Mouse (Mus musculus): Measurements from ENCODE around the gene Tlcd2.

- TF ChIP-seq CTCF (IDR thresholded peaks at IDR 0.05; ENCODE audit: borderline replicate concordance, control insufficient read depth, extremely low read depth, insufficient read depth, low read length, poor library complexity) (no peak), POLR2A (IDR thresholded peaks at IDR 0.05; ENCODE audit: control insufficient read depth, extremely low read depth, insufficient read depth, low read length, poor library complexity) (no peak)
Observed at GRCm38 (mm10) chr11:75443711-75444110, 17.8 kb upstream of the Tlcd2 start.
